Comparison of ENCODE assay signal across 20 mouse cellular contexts in the genomic region with DNA sequence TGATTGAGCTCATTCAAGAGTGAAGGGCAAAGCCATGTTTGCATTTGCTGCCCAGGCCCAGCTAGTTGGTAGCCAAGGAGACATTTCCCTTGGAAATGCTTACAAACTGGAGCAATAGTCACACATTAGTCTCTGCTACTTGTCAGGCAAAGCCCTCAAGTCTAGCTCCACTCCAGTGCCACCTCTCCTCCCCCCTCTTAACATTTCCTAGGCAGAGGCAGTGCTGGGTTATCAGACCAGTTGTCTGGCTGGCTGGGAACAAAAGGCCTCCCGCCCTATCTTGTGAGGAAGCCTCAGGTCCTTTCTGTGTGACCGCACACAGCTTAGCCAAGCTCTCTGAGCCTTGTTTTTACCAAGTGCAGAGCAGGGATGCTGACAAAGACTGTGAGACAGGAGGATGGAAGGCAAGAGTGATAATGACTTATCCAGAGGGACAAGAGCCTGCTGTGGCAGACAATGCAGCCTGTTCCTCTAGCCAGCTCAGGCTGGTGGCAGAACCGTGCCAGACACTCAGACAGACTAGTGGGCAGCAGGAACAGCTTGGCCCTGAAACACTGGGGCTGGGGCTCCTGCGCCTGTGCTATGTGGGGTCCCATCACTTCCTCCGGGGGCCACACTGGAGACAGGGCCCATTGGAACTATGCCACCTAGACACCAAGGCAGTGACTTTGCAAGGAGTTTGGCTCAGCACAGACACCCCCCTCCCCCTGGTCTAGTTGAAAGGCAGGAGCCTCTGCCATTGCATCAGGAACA. TPM values are rescaled to one million over a fixed set of nuclear protein-coding genes. Genes with fewer than 3 reads are reported as not detected.
DNase-seq lines count a peak whose midpoint lies in the region; ATAC-seq and TF ChIP-seq lines count a peak whose summit lies in the region.
"Had no signal": no experiment of that assay in that cellular context is flagged by ENCODE, and none has a peak within 500 bp of the region (broad histone marks: within the 10 kb centered on the region; RNA-seq: fewer than 3 reads in every experiment).

No protein-coding gene starts in this region.

- no peaks in the 10 kb centered on the region for H3K36me3 ChIP-seq in heart, embryonic 10.5 days
- H3K36me3 ChIP-seq in midbrain, embryonic 13.5 days, result no peaks in the 10 kb centered on the region
- no peaks in the 10 kb centered on the region for H3K36me3 ChIP-seq in midbrain, embryonic 11.5 days (ENCODE audit: control insufficient read depth, insufficient read depth, low read length)
- H3K36me3 ChIP-seq in forebrain, embryonic 14.5 days (ENCODE audit: control insufficient read depth, insufficient read depth, low read length), result no peaks in the 10 kb centered on the region
- no peaks in the 10 kb centered on the region for H3K36me3 ChIP-seq in hindbrain, postnatal 0 days (ENCODE audit: insufficient read depth, low read length)
- H3K36me3 ChIP-seq in thymus, adult 2 months (ENCODE audit: control insufficient read depth, insufficient read depth, low read length), result no peaks in the 10 kb centered on the region
- no peaks in the 10 kb centered on the region for H3K36me3 ChIP-seq in stomach, postnatal 0 days (ENCODE audit: control insufficient read depth, insufficient read depth, low read length)
- H3K36me3 ChIP-seq: embryonic facial prominence, embryonic 10.5 days had no signal

- peak overlapping the region; percentile 43 for H3K27ac ChIP-seq in heart, embryonic 10.5 days
- 0 out of 2 replicates have a peak overlapping the region, but pooled peaks have one; percentile 35 for H3K27ac ChIP-seq in midbrain, embryonic 13.5 days
- H3K27ac ChIP-seq in midbrain, embryonic 11.5 days (ENCODE audit: low read depth, low read length), result no peak overlapping the region
- no peak overlapping the region for H3K27ac ChIP-seq in forebrain, embryonic 14.5 days (ENCODE audit: low read depth, low read length)
- H3K27ac ChIP-seq in hindbrain, postnatal 0 days, result peak overlapping the region; percentile 43
- no peak overlapping the region for H3K27ac ChIP-seq in thymus, adult 2 months (ENCODE audit: control insufficient read depth, insufficient read depth, low read length)
- no peak overlapping the region for H3K27ac ChIP-seq in stomach, postnatal 0 days (replicated peaks)
- H3K27ac ChIP-seq: embryonic facial prominence, embryonic 10.5 days; macrophage had no signal

- H3K4me1 ChIP-seq in heart, embryonic 10.5 days, result peaks cover 37% of the 10 kb centered on the region
- peaks cover 7% of the 10 kb centered on the region; the same call in 1 of the 2 replicates for H3K4me1 ChIP-seq in midbrain, embryonic 13.5 days (replicated peaks)
- H3K4me1 ChIP-seq in midbrain, embryonic 11.5 days (ENCODE audit: control insufficient read depth, insufficient read depth, low read length), result no peaks in the 10 kb centered on the region; the same call in 1 of the 2 replicates
- H3K4me1 ChIP-seq in forebrain, embryonic 14.5 days (ENCODE audit: control insufficient read depth, insufficient read depth, low read length), result no peaks in the 10 kb centered on the region; the same call in 1 of the 2 replicates
- 0 out of 2 replicates have a peak, but pooled peaks cover 8% of the 10 kb centered on the region for H3K4me1 ChIP-seq in hindbrain, postnatal 0 days (ENCODE audit: insufficient read depth, low read length)
- no peaks in the 10 kb centered on the region for H3K4me1 ChIP-seq in thymus, adult 2 months (replicated peaks; ENCODE audit: control insufficient read depth, insufficient read depth, low read length)
- H3K4me1 ChIP-seq in stomach, postnatal 0 days (replicated peaks; ENCODE audit: control insufficient read depth, insufficient read depth), result no peaks in the 10 kb centered on the region

- TF ChIP-seq POLR2A in thymus, adult 2 months (IDR thresholded peaks at IDR 0.05; ENCODE audit: control insufficient read depth, extremely low read depth, insufficient read depth, low read length, poor library complexity), result no peak

- H3K27me3 ChIP-seq in heart, embryonic 10.5 days (ENCODE audit: insufficient read depth, poor library complexity, severe bottlenecking), result peaks cover 28% of the 10 kb centered on the region
- H3K27me3 ChIP-seq in midbrain, embryonic 13.5 days, result no peaks in the 10 kb centered on the region
- H3K27me3 ChIP-seq in midbrain, embryonic 11.5 days (ENCODE audit: control insufficient read depth, insufficient read depth, low read length), result no peaks in the 10 kb centered on the region
- H3K27me3 ChIP-seq in forebrain, embryonic 14.5 days (replicated peaks; ENCODE audit: control insufficient read depth, insufficient read depth, low read length), result no peaks in the 10 kb centered on the region
- H3K27me3 ChIP-seq in hindbrain, postnatal 0 days (ENCODE audit: insufficient read depth, low read length), result no peaks in the 10 kb centered on the region
- H3K27me3 ChIP-seq in thymus, adult 2 months (ENCODE audit: control insufficient read depth, insufficient read depth, low read length), result no peaks in the 10 kb centered on the region; the same call in 1 of the 2 replicates
- H3K27me3 ChIP-seq in stomach, postnatal 0 days (ENCODE audit: control insufficient read depth, insufficient read depth, low read length), result no peaks in the 10 kb centered on the region

- TF ChIP-seq EP300 in stomach, postnatal 0 days (optimal IDR thresholded peaks at IDR 0.05), result no peak

- H3K4me2 ChIP-seq in midbrain, embryonic 13.5 days (replicated peaks), result no peak overlapping the region
- no peak overlapping the region for H3K4me2 ChIP-seq in midbrain, embryonic 11.5 days
- no peak overlapping the region for H3K4me2 ChIP-seq in forebrain, embryonic 14.5 days (ENCODE audit: low read length)
- H3K4me2 ChIP-seq in hindbrain, postnatal 0 days (ENCODE audit: low read depth, low read length), result no peak overlapping the region
- no peak overlapping the region for H3K4me2 ChIP-seq in stomach, postnatal 0 days (replicated peaks; ENCODE audit: low read depth)
- H3K4me2 ChIP-seq: lung, embryonic 14.5 days had no signal

- H3K4me3 ChIP-seq in heart, embryonic 10.5 days, result no peak overlapping the region
- no peak overlapping the region for H3K4me3 ChIP-seq in midbrain, embryonic 13.5 days (replicated peaks)
- no peak overlapping the region for H3K4me3 ChIP-seq in midbrain, embryonic 11.5 days (ENCODE audit: low read depth, low read length)
- no peak overlapping the region for H3K4me3 ChIP-seq in forebrain, embryonic 14.5 days (ENCODE audit: low read depth, low read length)
- no peak overlapping the region for H3K4me3 ChIP-seq in hindbrain, postnatal 0 days (ENCODE audit: low read length)
- H3K4me3 ChIP-seq in thymus, adult 2 months (ENCODE audit: control insufficient read depth, insufficient read depth, low read length), result no peak overlapping the region
- no peak overlapping the region for H3K4me3 ChIP-seq in stomach, postnatal 0 days (ENCODE audit: low read depth, low read length)
- H3K4me3 ChIP-seq: embryonic facial prominence, embryonic 10.5 days had no signal

- no peak overlapping the region for H3K9ac ChIP-seq in midbrain, embryonic 13.5 days (replicated peaks)
- no peak overlapping the region for H3K9ac ChIP-seq in midbrain, embryonic 11.5 days (ENCODE audit: low read length)
- no peak overlapping the region for H3K9ac ChIP-seq in forebrain, embryonic 14.5 days (ENCODE audit: low read length)
- no peak overlapping the region for H3K9ac ChIP-seq in hindbrain, postnatal 0 days (replicated peaks; ENCODE audit: low read length)
- no peak overlapping the region for H3K9ac ChIP-seq in stomach, postnatal 0 days (ENCODE audit: low read length)
- H3K9ac ChIP-seq: lung, embryonic 14.5 days had no signal

- no peak for ATAC-seq in midbrain, embryonic 13.5 days
- ATAC-seq in midbrain, embryonic 11.5 days (ENCODE audit: low FRiP score), result no peak
- no peak for ATAC-seq in forebrain, embryonic 14.5 days
- ATAC-seq in hindbrain, postnatal 0 days, result peak; percentile 80
- ATAC-seq in stomach, postnatal 0 days (ENCODE audit: low FRiP score, low TSS enrichment), result no peak
- ATAC-seq: intestine, embryonic 16.5 days had no signal

- H3K9me3 ChIP-seq in heart, embryonic 10.5 days, result no peaks in the 10 kb centered on the region
- no peaks in the 10 kb centered on the region for H3K9me3 ChIP-seq in midbrain, embryonic 13.5 days
- no peaks in the 10 kb centered on the region for H3K9me3 ChIP-seq in midbrain, embryonic 11.5 days (ENCODE audit: control insufficient read depth, low read length)
- H3K9me3 ChIP-seq in forebrain, embryonic 14.5 days (replicated peaks; ENCODE audit: control insufficient read depth, low read length), result no peaks in the 10 kb centered on the region
- H3K9me3 ChIP-seq in hindbrain, postnatal 0 days (ENCODE audit: low read length), result no peaks in the 10 kb centered on the region
- no peaks in the 10 kb centered on the region for H3K9me3 ChIP-seq in stomach, postnatal 0 days (ENCODE audit: control insufficient read depth, low read length)
- H3K9me3 ChIP-seq: embryonic facial prominence, embryonic 10.5 days had no signal

- WGBS in heart, embryonic 10.5 days, result 34% methylated on average over 5 of the region's 5 CpGs
- 33% methylated on average over 5 of the region's 5 CpGs for WGBS in midbrain, embryonic 13.5 days
- 35% methylated on average over 5 of the region's 5 CpGs for WGBS in midbrain, embryonic 11.5 days
- 43% methylated on average over 5 of the region's 5 CpGs for WGBS in forebrain, embryonic 14.5 days
- 33% methylated on average over 5 of the region's 5 CpGs for WGBS in hindbrain, postnatal 0 days
- 74% methylated on average over 5 of the region's 5 CpGs for WGBS in thymus, adult 2 months
- WGBS in stomach, postnatal 0 days, result 61% methylated on average over 5 of the region's 5 CpGs

- DNase-seq in heart, embryonic 10.5 days (ENCODE audit: low spot score), result no peak
- DNase-seq in heart, adult 9 months (ENCODE audit: low spot score in 2 of 2), result no peak
- DNase-seq in midbrain, embryonic 11.5 days (ENCODE audit: low spot score, missing footprints), result no peak
- peak; percentile 33 for DNase-seq in forebrain, embryonic 14.5 days (ENCODE audit: low spot score)
- DNase-seq in hindbrain, postnatal 0 days (ENCODE audit: low spot score), result peak; percentile 55
- DNase-seq in thymus, adult 2 months, result no peak
- no peak for DNase-seq in stomach, postnatal 0 days (ENCODE audit: low spot score)
- DNase-seq: adrenal gland, postnatal 25 days; cerebellum, adult 9-11 months; gastrocnemius, postnatal 14 days; heart, postnatal 36 days; lung, embryonic 14.5 days; spleen, adult 18-20 months had no signal

- no peak for TF ChIP-seq CTCF in hindbrain, postnatal 0 days (IDR thresholded peaks at IDR 0.05; ENCODE audit: low read depth)
- no peak for TF ChIP-seq CTCF in thymus, adult 2 months (IDR thresholded peaks at IDR 0.05; ENCODE audit: borderline replicate concordance, control insufficient read depth, extremely low read depth, insufficient read depth, low read length, poor library complexity)
- no peak for TF ChIP-seq CTCF in stomach, postnatal 0 days (IDR thresholded peaks at IDR 0.05; ENCODE audit: low read depth)

RNA-seq across cellular contexts. Expression of a gene that starts 23.0 kb away (rescaled TPM):
- polyA plus RNA-seq in heart, embryonic 10.5 days (2016; fragmentation: Nextera tagmentation; extraction: Ambion mirVana), result 0.06 and 0.29 TPM in 2 replicates
- 0.05 and 0.07 TPM in 2 replicates for polyA plus RNA-seq in midbrain, embryonic 13.5 days (2015; fragmentation: Nextera tagmentation; extraction: Ambion mirVana)
- 0.05 TPM in 1 of 2 replicates, not detected in the other for polyA plus RNA-seq in midbrain, embryonic 11.5 days (2014; fragmentation: Nextera tagmentation; extraction: Ambion mirVana)
- polyA plus RNA-seq in forebrain, embryonic 14.5 days (2014; fragmentation: Nextera tagmentation; extraction: Ambion mirVana), result 0.89 and 0.94 TPM in 2 replicates
- total RNA-seq in hindbrain, postnatal 0 days (2014; rRNA removed), result 33.1 and 33.6 TPM in 2 replicates
- 1.8 and 2.3 TPM in 2 replicates for polyA plus RNA-seq in hindbrain, postnatal 0 days (2015; fragmentation: Nextera tagmentation; extraction: Ambion mirVana)
- 0.11 and 0.12 TPM in 2 replicates for polyA plus RNA-seq in thymus, adult 2 months (2012; rRNA removed)
- polyA plus RNA-seq in stomach, postnatal 0 days (2015; fragmentation: Nextera tagmentation; extraction: Ambion mirVana), result not detected in 2 replicates
- total RNA-seq: liver, adult 2 months had no signal
- polyA plus RNA-seq: C2C12; embryonic facial prominence, embryonic 10.5 days; intestine, embryonic 16.5 days; liver, adult 2 months; lung, embryonic 14.5 days; macrophage; stomach, embryonic 14.5 days had no signal

Comparison
In these comparisons a context has a peak if more than half of its experiments do, and no peak if none do; other contexts are left out.
1. H3K27ac ChIP-seq: peak in heart, embryonic 10.5 days (single experiment), midbrain, embryonic 13.5 days (single experiment) and hindbrain, postnatal 0 days (single experiment); none in midbrain, embryonic 11.5 days (single experiment), forebrain, embryonic 14.5 days (single experiment), thymus, adult 2 months (single experiment) and stomach, postnatal 0 days (single experiment).
2. DNase-seq: peak in forebrain, embryonic 14.5 days (single experiment) and hindbrain, postnatal 0 days (single experiment); none in heart, embryonic 10.5 days (single experiment), heart, adult 9 months (0 of 2), midbrain, embryonic 11.5 days (single experiment), thymus, adult 2 months (single experiment) and stomach, postnatal 0 days (single experiment).